Comparison of ENCODE assay signal across 7 mouse cellular contexts in the genomic region with DNA sequence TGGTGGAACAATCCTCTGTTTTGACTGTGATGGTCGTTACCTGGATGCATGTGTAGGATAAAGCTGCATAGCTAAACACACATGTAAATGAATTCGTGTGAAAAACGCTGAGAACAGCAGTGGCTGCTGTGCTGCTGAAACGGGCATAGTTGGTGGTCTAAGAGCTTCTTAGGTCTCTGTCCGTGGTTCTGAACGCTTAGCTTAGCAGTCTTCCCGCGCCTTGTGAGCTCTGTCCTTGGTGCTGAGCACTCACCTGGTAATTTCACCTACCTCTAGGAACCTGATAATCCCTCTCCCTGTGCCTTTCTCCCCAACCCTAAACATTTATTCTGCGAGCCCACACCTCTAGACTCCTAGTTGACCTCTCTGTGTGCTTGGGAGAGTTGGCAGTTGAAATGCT. TPM values are rescaled to one million over a fixed set of nuclear protein-coding genes. Genes with fewer than 3 reads are reported as not detected.
A peak's percentile ranks its signal among the peaks of the same experiment; 100 is the strongest.
DNase-seq lines count a peak whose midpoint lies in the region; ATAC-seq lines count a peak whose summit lies in the region.

No protein-coding gene starts in this region.

- H3K4me2 ChIP-seq in liver, embryonic 12.5 days: no peak overlapping the region

- no peak for ATAC-seq in liver, embryonic 12.5 days

- no peaks in the 10 kb centered on the region for H3K9me3 ChIP-seq in liver, embryonic 12.5 days (replicated peaks)

- H3K9ac ChIP-seq in liver, embryonic 12.5 days: no peak overlapping the region

- no peak overlapping the region for H3K27ac ChIP-seq in liver, embryonic 12.5 days

- no peak overlapping the region for H3K4me3 ChIP-seq in liver, embryonic 12.5 days

- H3K27me3 ChIP-seq in liver, embryonic 12.5 days (replicated peaks): no peaks in the 10 kb centered on the region

- no peaks in the 10 kb centered on the region for H3K36me3 ChIP-seq in liver, embryonic 12.5 days

- DNase-seq in liver (peak; percentile 50), adipocyte (ENCODE audit: low spot score) (peak; percentile 68)
- DNase-seq in forelimb bud, embryonic 11.5 days (ENCODE audit: low read depth, low spot score): peak; percentile 88
- peak; percentile 31 for DNase-seq in naive thymus-derived CD4-positive, alpha-beta T cell, adult 2 months (ENCODE audit: low read depth)
- DNase-seq in natural killer cell, adult 2 months (ENCODE audit: low spot score in 2 of 2): no peak
- DNase-seq in left cerebral cortex, adult 11 months (ENCODE audit: low spot score): no peak

- H3K4me1 ChIP-seq in liver, embryonic 12.5 days: no peaks in the 10 kb centered on the region

- 3% methylated on average over 9 of the region's 9 CpGs for WGBS in liver, embryonic 12.5 days (ENCODE audit: insufficient replicate concordance)

RNA-seq across cellular contexts. Expression of a gene that starts 4.0 kb away (rescaled TPM):
- 0.23 TPM in 1 of 2 replicates, not detected in the other for polyA plus RNA-seq in liver, embryonic 12.5 days (2016; fragmentation: Nextera tagmentation; extraction: Ambion mirVana)

RNA-seq across cellular contexts. Expression of a gene that starts 9.8 kb away (rescaled TPM):
- 0.50 and 0.61 TPM in 2 replicates for polyA plus RNA-seq in liver, embryonic 12.5 days (2016; fragmentation: Nextera tagmentation; extraction: Ambion mirVana)

RNA-seq across cellular contexts. Expression of a gene that starts 14.6 kb away (rescaled TPM):
- not detected in 2 replicates for polyA plus RNA-seq in liver, embryonic 12.5 days (2016; fragmentation: Nextera tagmentation; extraction: Ambion mirVana)

RNA-seq across cellular contexts. Expression of a gene that starts 25.4 kb away (rescaled TPM):
- polyA plus RNA-seq in liver, embryonic 12.5 days (2016; fragmentation: Nextera tagmentation; extraction: Ambion mirVana): not detected in 2 replicates

RNA-seq across cellular contexts. Expression of a gene that starts 36.2 kb away (rescaled TPM):
- not detected in 2 replicates for polyA plus RNA-seq in liver, embryonic 12.5 days (2016; fragmentation: Nextera tagmentation; extraction: Ambion mirVana)

Comparison
In these comparisons a context has a peak if more than half of its experiments do, and no peak if none do; other contexts are left out.
1. DNase-seq: peak in liver (single experiment), adipocyte (single experiment), forelimb bud, embryonic 11.5 days (single experiment) and naive thymus-derived CD4-positive, alpha-beta T cell, adult 2 months (single experiment); none in natural killer cell, adult 2 months (0 of 2) and left cerebral cortex, adult 11 months (single experiment).